Mouse (Mus musculus) liver (tissue): ENCODE measurements around the gene Cnpy3.

Experiments used
- DNase-seq: peaks from one replicate; pipeline ENCODE4 v3.0.0-alpha.2; 2020; ENCODE audit warnings: mixed read lengths

Gene Cnpy3

GRCm38 (mm10) chr17:46763544-46763943, 11.5 kb upstream of the Cnpy3 start, which contains the start of gene Ptcra:
Gene Ptcra, minus strand, starts transcription at chr17:46763712.
- no peak for DNase-seq

DNA sequence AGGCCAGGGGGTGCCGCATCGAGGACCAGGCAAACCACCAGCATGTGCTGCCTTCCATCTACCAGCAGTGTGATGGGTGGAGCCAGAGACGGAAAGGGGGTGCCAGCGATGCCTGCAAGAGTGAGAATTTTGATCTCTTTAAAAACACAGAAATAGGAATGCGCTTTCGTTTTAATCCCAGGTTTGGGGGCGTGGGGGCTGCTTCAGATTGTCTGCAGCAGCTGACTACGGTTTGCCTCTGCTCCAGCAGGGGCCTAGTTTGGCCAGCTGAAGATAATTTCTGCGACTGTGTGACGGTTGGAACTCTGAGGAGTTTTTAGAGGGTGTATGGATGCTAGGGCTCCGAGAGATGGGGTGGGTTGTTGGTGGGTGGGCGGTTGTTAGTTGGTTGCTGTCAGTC, 6.7 kb upstream of the Cnpy3 start:
- no peak for DNase-seq

- no peak for DNase-seq
Observed at GRCm38 (mm10) chr17:46751056-46751793, 789 bp downstream of the Cnpy3 start.

DNA sequence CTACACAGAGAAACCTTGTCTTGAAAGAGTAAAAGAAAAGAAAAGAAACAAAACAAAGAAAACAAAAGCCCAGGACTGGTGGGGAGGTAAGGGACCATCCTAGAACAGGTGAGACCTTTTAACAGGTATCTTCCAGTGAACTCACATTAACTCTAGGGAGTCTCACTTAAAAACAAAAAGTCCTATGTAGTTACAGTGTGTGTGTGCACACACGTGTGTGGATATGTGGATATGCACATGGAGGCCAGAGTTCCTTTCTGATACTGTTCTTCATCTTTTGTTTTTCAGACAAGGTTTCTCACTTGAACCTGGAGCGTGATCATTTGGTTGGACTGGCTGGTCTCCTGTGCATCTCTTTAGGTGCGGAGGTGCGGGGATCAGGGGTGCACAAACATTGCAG, 1.4 kb downstream of the Cnpy3 start:
- DNase-seq = no peak

DNA sequence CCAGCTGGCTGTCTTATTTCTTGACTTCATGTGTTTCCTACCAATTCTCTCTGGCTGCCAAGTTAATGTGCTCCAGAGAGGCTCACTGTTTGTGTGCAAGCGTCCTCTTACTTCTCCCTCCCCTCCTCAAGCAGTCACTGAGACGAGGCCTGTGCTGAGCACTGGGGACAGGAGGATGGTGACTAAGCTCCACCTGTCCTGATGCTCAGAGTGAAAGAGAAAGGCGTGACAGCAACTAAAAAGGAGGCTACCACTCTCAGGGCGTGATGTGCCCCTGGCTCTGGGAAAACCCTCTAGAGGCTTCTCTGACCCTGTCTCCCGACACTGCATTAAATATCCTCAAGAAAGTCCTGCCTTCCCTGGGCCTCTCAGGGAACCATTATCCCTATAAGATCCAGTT, 2.7 kb downstream of the Cnpy3 start:
- no peak for DNase-seq

GRCm38 (mm10) chr17:46747806-46748205, 4.2 kb downstream of the Cnpy3 start:
- no peak for DNase-seq

DNA sequence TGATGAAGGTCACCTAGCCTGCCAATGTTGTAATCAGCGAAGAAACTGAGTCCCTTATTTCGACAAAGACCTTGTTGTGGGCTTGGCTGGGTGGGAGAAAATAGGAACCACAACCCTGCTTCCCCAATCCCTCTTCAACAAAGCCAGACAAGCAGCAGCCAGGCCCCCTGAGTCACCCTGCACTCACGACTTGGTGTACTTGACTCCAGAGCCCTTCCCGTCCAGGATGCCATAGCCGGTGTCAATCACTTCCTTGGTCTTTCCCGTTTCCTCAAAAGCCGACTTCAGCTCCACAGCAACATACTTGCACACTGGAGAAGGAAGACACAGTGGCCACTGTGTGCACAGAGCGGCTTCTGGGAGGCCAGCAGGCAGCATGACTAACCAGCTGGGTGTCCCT, 4.8 kb downstream of the Cnpy3 start:
- no peak for DNase-seq

- DNase-seq = no peak
Observed at GRCm38 (mm10) chr17:46745506-46745905, 6.5 kb downstream of the Cnpy3 start.

- no peak for DNase-seq
Observed at GRCm38 (mm10) chr17:46742986-46743385, 9.0 kb downstream of the Cnpy3 start.

GRCm38 (mm10) chr17:46741305-46741704, 10.7 kb downstream of the Cnpy3 start:
- DNase-seq = peak; percentile 34

DNA sequence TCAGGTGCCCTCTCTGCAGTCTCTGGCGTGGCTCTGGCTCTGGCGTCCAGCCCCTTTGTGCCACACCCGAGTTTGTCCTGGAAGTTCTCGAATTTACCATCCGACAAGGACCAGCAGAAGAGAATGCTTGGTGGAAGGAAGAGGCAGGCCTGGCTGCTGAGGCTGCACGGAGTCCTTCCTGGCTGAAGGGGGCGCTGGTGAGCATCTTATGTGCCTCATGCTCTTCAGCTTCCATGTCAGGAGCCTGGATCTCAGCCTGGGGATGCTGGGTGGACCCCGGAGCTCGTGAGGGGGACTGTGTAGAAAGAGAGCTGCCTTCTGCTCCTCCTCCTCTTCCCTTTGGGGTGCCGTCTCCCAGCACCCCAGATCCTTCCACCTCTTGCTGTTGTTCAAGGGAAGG, 15.9 kb downstream of the Cnpy3 start:
- peak; percentile 65 for DNase-seq

DNA sequence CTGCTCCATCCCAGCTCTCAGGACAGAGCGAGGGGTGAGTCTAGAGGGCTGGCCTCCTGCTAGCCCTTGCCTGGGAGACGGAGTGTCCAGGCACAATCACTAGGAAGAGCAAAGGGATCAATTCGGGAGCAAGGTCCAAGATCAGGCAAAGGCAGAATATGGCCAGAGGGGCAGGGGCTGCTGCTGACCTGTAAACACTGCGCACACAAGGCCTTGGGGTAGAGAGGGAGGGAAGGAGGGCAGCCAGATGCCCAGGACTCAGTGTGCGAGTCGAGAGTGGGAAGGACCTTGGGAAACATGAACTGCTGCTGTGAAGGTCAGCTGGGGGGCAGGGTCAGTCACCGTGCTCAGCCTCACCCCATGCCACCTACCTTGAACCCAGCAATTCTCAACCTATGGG, 16.7 kb downstream of the Cnpy3 start:
- DNase-seq = no peak

- no peak for DNase-seq
Observed at GRCm38 (mm10) chr17:46734055-46734454, 18.0 kb downstream of the Cnpy3 start.

GRCm38 (mm10) chr17:46728904-46729318, 23.1 kb downstream of the Cnpy3 start, which contains the start of gene Gnmt:
Gene Gnmt, minus strand, starts transcription at chr17:46729168.
- peak; percentile 46 for DNase-seq

DNA sequence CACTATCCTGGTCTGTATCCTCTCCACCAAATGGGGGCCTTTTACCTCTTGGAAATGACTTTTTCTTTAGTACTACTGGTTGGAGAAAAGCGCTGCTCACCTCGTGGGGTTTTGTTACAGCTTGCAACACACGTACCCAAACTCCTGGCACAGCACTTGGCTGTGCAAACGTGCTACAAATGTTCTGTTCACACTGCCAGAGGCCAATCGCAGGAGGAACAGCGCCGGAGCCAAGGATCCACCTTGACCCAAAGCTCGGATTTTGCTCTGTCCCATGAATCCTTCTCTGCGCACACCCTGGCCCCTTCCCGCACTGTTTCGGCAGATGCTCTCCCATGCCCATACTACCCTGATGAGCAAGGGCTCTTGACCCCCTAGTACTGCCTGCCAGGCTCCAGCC, 23.5 kb downstream of the Cnpy3 start:
- no peak for DNase-seq

DNA sequence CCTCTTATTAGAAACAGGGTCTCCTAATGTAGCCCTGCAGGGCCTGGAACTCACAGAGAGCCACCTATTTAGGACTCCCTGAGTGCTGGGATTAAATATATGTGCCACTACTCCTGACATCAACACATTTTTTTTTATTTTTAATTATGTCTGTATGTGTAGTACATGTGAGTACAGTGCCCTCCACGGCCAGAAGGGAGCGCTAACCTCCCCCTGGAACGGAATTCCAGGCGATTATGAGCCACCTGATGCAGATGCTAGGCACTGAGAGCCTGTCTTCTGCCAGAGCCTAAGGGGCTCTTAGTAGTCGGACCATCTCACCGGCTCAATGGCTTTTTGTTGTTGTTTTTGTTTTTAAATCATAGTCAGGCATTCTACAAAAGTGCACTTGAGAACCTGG, 24.0 kb downstream of the Cnpy3 start:
- DNase-seq = no peak

DNA sequence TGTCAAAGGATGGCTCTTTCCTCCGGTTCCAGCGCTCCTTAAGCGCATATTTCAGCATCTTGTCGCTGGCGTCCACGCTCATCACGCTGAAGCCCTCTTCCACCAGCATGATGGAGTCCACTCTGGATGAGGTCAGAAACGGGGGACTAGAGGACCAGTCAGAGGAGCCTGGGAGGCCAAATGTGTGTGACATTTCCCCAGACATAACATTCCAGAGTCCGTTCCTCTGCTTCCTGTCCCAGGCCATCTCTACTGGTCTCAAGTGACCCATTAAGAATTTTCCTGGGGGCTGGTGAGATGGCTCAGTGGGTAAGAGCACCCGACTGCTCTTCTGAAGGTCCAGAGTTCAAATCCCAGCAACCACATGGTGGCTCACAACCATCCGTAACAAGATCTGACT, 24.7 kb downstream of the Cnpy3 start:
- DNase-seq = no peak

- no peak for DNase-seq
Observed at GRCm38 (mm10) chr17:46725731-46726645, 26.0 kb downstream of the Cnpy3 start.

DNA sequence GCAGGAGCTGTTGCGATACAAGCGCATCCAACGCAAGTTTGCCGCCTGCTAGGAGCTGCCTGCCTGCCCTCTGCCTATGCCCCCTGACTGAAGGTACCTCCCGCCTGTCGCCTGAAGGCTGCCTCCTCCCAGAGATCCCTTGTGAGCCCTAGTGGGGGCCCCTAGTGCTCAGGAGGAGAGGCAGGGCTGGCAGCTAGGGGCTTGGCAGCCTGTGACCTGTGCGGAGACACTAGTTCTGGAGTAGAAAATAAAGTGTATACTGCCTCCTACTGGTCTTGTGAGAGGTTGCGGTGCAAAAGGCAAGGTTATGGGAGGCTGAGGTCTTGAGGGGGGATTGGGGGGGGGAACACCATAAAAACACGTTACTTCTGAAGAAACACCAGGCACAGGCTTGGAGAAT, 26.7 kb downstream of the Cnpy3 start:
- DNase-seq = peak; percentile 38

DNA sequence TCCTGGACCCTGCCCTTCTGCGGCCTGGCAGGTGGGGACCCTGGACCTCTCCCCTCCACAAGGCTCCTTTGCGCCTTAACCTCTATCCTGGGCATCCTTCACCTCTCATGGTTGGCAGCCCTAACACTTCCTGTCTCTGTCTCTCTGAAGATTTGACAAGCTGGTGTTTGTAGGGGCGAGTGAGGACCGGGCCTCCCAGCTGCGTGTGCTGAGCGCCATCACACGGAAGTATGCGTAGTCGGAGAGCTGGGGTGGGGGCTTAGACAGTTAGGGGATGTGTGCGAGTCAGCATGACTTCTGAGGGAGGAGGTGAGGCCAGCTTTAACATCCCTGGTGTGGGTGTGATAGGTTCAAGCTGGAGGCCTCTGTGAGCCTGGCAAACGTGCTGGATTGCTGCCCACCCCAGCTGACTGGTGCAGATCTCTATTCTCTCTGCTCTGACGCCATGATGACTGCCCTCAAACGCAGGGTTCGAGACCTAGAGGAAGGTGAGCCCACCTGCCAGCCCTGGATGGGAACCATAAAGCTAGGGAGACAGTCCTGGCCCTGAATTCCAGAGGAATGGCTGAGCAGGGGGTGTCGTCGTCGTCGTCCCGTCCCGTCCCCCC, 27.4 kb downstream of the Cnpy3 start:
- no peak for DNase-seq

DNA sequence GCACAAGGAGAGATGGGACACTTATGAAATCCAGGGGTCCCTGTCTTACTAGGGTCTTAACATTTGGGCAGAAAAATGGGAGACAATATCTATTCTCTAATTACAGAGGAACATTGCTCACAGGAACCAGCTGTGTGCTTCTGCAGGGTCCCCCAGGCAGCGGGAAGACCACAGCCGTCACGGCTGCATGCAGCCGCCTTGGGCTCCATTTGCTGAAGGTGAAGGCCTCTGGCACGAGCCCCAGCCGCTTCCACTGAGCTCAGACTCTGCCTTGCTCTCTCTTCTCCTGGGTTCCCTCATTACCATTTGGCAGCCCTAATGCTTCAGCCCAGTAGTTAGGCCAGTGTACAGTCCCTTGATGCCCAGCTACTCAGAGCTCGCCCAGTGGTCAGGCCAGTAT, 30.9 kb downstream of the Cnpy3 start:
- DNase-seq = no peak

DNA sequence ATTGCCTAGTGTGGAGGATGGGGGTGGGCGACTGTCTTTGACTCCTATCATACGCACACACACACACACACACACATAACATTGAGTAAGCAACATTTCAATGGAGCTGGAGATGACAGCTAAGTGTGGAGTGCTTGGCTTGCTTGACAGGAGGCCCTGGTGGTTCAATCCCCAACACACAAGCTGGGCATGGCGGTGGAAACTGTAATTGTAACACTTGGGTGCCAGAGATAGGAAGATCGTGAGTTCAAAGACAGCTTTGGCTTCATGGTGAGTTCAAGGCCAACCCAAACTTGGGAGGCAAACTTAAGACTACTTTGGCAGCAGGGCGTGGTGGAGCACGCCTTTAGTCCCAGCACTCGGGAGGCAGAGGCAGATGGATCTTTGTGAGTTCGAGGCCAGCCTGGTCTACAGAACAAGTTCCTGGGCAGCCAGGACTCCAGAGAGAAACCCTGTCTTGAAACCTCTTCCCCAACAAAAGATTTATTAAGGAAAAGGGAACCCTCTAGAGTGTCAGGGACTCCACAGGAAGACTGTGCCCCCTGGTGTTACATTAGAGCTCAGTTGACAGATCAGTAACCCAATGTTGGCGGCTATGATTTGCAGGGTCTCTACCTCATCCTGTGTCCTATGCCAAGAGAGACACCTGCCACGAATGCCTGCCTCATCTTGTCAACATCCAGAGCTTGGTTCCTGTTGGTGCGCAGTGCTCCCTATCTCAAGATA, 37.1 kb downstream of the Cnpy3 start:
- no peak for DNase-seq

- no peak for DNase-seq
Observed at GRCm38 (mm10) chr17:46713849-46714248, 38.2 kb downstream of the Cnpy3 start.
